Mouse (Mus musculus): ENCODE measurements at regions not wholly inside any gene's neighbourhood (a gene's known extent, or its start where the extent isn't known, plus 50 kb on each side); places are given as distances from the start of the nearest gene placed in this dataset.

DNA sequence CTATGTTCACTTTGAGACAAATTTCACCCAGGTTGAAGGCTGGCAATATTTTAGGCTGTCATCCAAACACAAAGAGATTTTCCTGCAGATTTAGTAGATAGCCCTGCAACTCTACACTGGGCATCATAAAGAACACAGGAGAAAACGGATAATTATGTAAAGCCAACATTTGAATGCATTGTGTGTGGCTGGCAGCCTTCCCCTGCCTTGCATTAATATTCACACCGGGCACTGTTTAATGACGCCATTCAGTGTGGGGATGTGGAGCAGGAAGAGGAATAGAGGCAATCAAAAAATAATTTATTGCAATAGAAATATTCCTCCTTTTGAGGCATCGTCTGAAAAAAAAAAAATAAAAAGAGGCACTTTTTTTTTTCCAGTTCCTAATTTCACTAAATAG, 105.7 kb downstream of the Samd5 start:
- Histone ChIP-seq H3K4me3 (ENCODE audit: low read length) (no peak overlapping the region), H3K4me2 (ENCODE audit: low read depth, low read length) (no peak overlapping the region), H3K9ac (ENCODE audit: low read depth, low read length) (no peak overlapping the region), H3K36me3 (ENCODE audit: control insufficient read depth, insufficient read depth, low read length) (no peaks in the 10 kb centered on the region), H3K27ac (ENCODE audit: low read length) (no peak overlapping the region), H3K9me3 (ENCODE audit: control insufficient read depth, low read length) (no peaks in the 10 kb centered on the region), H3K27me3 (replicated peaks; ENCODE audit: control insufficient read depth, insufficient read depth, low read length) (no peaks in the 10 kb centered on the region), H3K4me1 (ENCODE audit: control insufficient read depth, insufficient read depth, low read length) (no peaks in the 10 kb centered on the region)
- ATAC-seq, result no peak
- 64% methylated on average over 4 of the region's 4 CpGs for WGBS

DNA sequence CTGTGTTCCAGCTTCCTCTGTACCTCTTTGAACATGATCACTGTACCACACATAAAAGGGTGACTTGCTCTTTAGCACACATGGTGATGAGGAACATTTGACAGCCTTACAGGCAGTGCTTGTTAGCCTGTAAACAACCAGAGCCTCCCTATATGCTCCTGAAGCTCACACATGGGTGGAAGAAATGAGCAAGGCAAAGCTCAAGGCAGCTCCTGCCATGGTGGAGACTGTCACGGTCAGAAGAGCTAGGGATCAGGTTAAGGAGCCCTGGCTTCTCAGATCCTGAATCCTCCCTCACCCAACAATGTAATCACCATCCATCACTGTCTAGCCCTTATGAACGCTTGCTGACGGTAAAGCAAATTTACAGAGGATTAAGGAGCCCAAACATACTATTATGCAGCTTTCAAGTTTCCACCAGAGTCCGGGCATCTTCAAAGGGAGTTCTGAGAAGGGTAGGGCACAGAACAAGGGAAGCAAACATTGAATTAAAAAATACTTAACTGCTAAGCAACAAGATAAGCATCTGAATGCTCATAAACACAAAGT, 117.4 kb downstream of the Samd5 start:
- no peaks in the 10 kb centered on the region for H3K9me3 ChIP-seq (ENCODE audit: control insufficient read depth, low read length)
- H3K9ac ChIP-seq (ENCODE audit: low read depth, low read length), result no peak overlapping the region
- WGBS, result 22% methylated on average over 4 of the region's 4 CpGs
- peaks cover 10% of the 10 kb centered on the region; the same call in 1 of the 2 replicates for H3K4me1 ChIP-seq (ENCODE audit: control insufficient read depth, insufficient read depth, low read length)
- no peak overlapping the region for H3K4me3 ChIP-seq (ENCODE audit: low read length)
- H3K36me3 ChIP-seq (ENCODE audit: control insufficient read depth, insufficient read depth, low read length), result no peaks in the 10 kb centered on the region
- no peaks in the 10 kb centered on the region for H3K27me3 ChIP-seq (replicated peaks; ENCODE audit: control insufficient read depth, insufficient read depth, low read length)
- H3K4me2 ChIP-seq (ENCODE audit: low read depth, low read length), result no peak overlapping the region
- no peak overlapping the region for H3K27ac ChIP-seq (ENCODE audit: low read length)
- peak; percentile 40; the same call in 1 of the 2 replicates for ATAC-seq

DNA sequence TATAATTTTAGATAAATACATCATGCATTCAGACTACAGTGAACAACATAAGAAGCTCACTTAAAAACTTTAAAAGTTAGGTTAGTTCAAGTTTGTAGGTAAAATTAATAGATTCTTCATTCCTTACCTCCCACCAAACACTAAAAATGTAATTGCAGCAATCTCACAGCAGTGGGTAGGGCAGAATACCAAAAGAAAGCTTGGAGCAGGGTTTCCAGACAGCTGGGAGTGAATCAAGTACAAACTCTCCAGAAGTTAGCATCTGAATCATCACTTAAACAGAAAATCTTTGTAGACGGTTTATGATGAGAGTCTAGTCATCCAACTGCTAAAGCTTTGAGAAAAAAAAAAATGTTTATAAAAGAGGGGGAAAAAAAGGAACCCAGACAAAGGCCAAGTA, 117.9 kb downstream of the Samd5 start:
- Histone ChIP-seq H3K36me3 (ENCODE audit: control insufficient read depth, insufficient read depth, low read length) (no peaks in the 10 kb centered on the region), H3K4me2 (ENCODE audit: low read depth, low read length) (no peak overlapping the region), H3K4me1 (ENCODE audit: control insufficient read depth, insufficient read depth, low read length) (peaks cover 10% of the 10 kb centered on the region; the same call in 1 of the 2 replicates), H3K27ac (ENCODE audit: low read length) (no peak overlapping the region), H3K4me3 (ENCODE audit: low read length) (no peak overlapping the region), H3K9ac (ENCODE audit: low read depth, low read length) (no peak overlapping the region), H3K27me3 (replicated peaks; ENCODE audit: control insufficient read depth, insufficient read depth, low read length) (no peaks in the 10 kb centered on the region), H3K9me3 (ENCODE audit: control insufficient read depth, low read length) (no peaks in the 10 kb centered on the region)
- ATAC-seq, result no peak
- 21% methylated on average over 1 of the region's 1 CpGs for WGBS

DNA sequence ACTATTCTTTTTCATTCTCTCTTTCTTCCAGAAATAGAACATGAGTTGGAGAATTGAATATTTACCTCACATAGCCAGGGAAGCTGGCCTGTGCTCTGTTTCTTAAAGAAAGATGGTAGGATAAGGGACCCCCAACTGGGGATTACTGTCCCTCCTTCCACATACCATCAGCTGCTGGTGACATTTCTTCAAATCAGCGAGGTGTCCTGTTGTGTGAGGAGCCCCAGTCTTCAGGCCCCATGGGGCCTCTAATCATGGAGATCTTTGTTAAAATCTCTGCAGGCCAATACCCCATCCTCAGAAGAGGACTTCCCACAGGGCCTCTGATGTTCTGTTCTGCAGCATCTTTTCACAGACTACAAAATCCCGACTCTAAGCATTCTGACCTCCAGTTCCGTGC, 121.1 kb downstream of the Samd5 start:
- whole genome bisulfite sequencing, result 55% methylated on average over 3 of the region's 3 CpGs
- Histone ChIP-seq H3K27ac (ENCODE audit: low read length) (no peak overlapping the region), H3K9ac (ENCODE audit: low read depth, low read length) (no peak overlapping the region), H3K4me2 (ENCODE audit: low read depth, low read length) (no peak overlapping the region), H3K27me3 (replicated peaks; ENCODE audit: control insufficient read depth, insufficient read depth, low read length) (no peaks in the 10 kb centered on the region), H3K36me3 (ENCODE audit: control insufficient read depth, insufficient read depth, low read length) (no peaks in the 10 kb centered on the region), H3K4me1 (ENCODE audit: control insufficient read depth, insufficient read depth, low read length) (peaks cover 8% of the 10 kb centered on the region; the same call in 1 of the 2 replicates), H3K9me3 (ENCODE audit: control insufficient read depth, low read length) (no peaks in the 10 kb centered on the region), H3K4me3 (ENCODE audit: low read length) (no peak overlapping the region)
- no peak for ATAC-seq

DNA sequence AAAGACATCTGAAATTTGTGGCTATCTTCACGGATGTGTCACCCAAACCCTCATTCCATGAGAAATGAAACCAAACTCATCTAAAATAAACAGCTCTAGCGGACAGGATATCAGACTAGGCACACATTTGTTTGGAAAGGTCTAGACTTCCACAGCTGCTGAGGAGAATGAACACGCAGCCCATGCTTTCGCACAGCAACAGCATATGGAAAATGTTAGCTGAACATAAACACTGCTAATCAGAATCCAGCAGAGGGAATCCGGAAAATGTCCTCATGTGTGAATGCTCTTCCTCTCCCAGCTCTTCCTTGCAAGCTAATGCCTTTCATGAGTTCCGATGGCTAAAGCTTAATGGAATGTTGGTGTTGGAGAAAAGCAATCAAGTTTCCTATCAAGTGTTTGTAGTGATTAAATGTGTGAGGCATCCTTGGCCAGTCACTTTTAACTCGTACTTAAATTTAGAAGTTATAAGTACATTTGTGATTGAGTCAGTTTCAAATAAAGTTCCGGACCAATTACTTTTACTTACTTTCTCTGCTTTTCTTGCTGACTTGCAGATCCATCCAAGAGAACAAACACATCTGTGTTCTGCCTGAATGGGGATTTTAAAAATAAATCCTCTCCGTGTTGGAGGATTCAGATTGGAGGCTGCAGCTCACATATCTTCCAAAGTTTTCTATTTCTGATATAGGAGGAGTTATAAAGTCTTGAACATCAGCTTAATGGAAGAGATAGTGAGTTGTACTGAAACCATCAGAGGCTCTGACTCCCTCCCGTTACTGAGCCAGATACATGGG, 124.9 kb downstream of the Samd5 start:
- peak; percentile 85 for ATAC-seq
- H3K4me2 ChIP-seq (ENCODE audit: low read depth, low read length), result no peak overlapping the region
- no peak overlapping the region for H3K4me3 ChIP-seq (ENCODE audit: low read length)

DNA sequence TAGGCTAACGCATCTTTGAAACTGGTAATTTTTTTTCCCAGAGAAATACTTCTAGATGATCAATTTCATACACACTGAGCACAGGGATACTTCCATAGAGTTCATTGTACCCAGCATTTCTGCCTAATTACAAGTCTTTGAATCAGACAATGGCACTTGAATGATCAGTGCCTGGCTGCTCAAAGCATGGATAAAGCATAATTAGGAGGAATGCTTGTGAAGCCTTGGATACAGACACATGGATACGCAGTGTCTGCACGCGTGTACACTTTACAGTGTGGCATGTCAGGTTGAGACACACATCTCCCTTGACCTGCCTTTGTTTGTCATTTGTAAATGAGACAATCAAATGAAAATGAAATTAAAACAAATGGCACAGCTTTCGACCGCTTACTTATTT, 129.2 kb downstream of the Samd5 start:
- Histone ChIP-seq H3K4me3 (ENCODE audit: low read length) (no peak overlapping the region), H3K9ac (ENCODE audit: low read depth, low read length) (no peak overlapping the region), H3K36me3 (ENCODE audit: control insufficient read depth, insufficient read depth, low read length) (no peaks in the 10 kb centered on the region), H3K4me2 (ENCODE audit: low read depth, low read length) (no peak overlapping the region), H3K27ac (ENCODE audit: low read length) (no peak overlapping the region), H3K4me1 (ENCODE audit: control insufficient read depth, insufficient read depth, low read length) (peaks cover 4% of the 10 kb centered on the region; the same call in 1 of the 2 replicates), H3K27me3 (replicated peaks; ENCODE audit: control insufficient read depth, insufficient read depth, low read length) (no peaks in the 10 kb centered on the region), H3K9me3 (ENCODE audit: control insufficient read depth, low read length) (no peaks in the 10 kb centered on the region)
- 76% methylated on average over 6 of the region's 6 CpGs for WGBS
- ATAC-seq, result no peak

More for the DNA sequence above, 124.9 kb downstream of the Samd5 start:
- Histone ChIP-seq H3K27ac (ENCODE audit: low read length) (peak overlapping the region; percentile 73), H3K9me3 (ENCODE audit: control insufficient read depth, low read length) (no peaks in the 10 kb centered on the region), H3K27me3 (replicated peaks; ENCODE audit: control insufficient read depth, insufficient read depth, low read length) (no peaks in the 10 kb centered on the region), H3K4me1 (ENCODE audit: control insufficient read depth, insufficient read depth, low read length) (0 out of 2 replicates have a peak, but pooled peaks cover 4% of the 10 kb centered on the region), H3K36me3 (ENCODE audit: control insufficient read depth, insufficient read depth, low read length) (no peaks in the 10 kb centered on the region), H3K9ac (ENCODE audit: low read depth, low read length) (no peak overlapping the region)
- 42% methylated on average over 10 of the region's 10 CpGs for WGBS

DNA sequence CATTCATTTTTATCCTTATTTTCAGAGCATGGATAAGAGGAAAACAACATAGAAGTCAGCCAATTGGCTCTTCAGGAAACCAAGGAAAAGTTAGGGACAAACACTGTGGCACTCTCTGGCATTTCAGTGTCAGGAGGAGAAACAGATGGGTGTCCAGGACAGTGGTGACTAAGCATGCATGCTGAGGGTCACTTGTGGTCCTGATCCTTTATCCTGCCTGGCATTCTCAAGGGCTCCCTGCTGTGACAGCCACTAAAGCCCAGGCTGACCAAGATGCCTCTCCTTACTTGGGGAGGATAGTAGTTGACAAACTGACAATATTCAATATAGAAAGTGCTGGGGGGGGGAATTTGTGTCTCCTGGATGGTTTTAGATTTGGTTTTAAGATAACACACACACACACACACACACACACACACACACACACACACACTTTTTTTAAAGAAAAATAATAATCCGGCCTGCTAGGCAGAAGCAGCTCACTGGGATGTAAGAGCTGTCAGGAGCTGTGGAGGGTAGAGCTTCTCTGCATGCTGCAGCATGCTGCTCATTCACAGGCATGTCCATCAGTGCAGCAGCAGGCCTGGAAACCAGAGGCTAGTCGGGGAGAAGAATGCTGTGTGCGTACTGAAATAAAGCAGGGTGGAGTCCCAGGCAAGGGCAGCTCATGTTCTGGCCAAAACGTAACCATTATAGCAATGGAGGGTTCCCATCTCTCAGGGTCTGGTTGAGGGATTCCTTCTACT, 130.8 kb downstream of the Samd5 start:
- 51% methylated on average over 4 of the region's 4 CpGs for WGBS
- no peak overlapping the region for H3K9ac ChIP-seq (ENCODE audit: low read depth, low read length)
- no peaks in the 10 kb centered on the region for H3K9me3 ChIP-seq (ENCODE audit: control insufficient read depth, low read length)
- H3K4me3 ChIP-seq (ENCODE audit: low read length), result no peak overlapping the region
- H3K36me3 ChIP-seq (ENCODE audit: control insufficient read depth, insufficient read depth, low read length), result no peaks in the 10 kb centered on the region
- H3K4me1 ChIP-seq (ENCODE audit: control insufficient read depth, insufficient read depth, low read length), result no peaks in the 10 kb centered on the region; the same call in 1 of the 2 replicates
- no peaks in the 10 kb centered on the region for H3K27me3 ChIP-seq (replicated peaks; ENCODE audit: control insufficient read depth, insufficient read depth, low read length)
- no peak overlapping the region for H3K27ac ChIP-seq (ENCODE audit: low read length)
- H3K4me2 ChIP-seq (ENCODE audit: low read depth, low read length), result no peak overlapping the region
- no peak for ATAC-seq

DNA sequence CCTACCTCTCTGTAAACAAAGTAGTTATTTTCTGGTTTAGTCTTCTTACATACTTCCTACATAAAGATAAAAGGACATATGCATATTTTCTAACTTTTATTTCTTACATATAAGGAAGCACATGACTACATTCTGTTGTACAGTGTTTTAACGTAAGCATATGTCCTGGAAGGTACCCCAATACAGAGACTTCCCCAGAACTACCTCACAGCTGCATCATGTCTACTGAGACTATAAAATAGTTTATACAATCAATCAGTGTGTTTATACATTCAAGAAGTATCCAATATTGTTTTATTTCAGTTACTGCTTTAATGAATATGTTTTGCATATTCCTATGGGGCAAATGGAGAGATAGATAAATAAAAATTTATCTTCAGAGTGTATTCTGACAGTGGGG, 133.4 kb downstream of the Samd5 start:
- H3K36me3 ChIP-seq (ENCODE audit: control insufficient read depth, insufficient read depth, low read length), result no peaks in the 10 kb centered on the region
- WGBS, result 59% methylated on average over 1 of the region's 1 CpGs
- no peaks in the 10 kb centered on the region for H3K27me3 ChIP-seq (replicated peaks; ENCODE audit: control insufficient read depth, insufficient read depth, low read length)
- H3K9me3 ChIP-seq (ENCODE audit: control insufficient read depth, low read length), result no peaks in the 10 kb centered on the region
- no peak for ATAC-seq
- H3K4me1 ChIP-seq (ENCODE audit: control insufficient read depth, insufficient read depth, low read length), result no peaks in the 10 kb centered on the region; the same call in 1 of the 2 replicates
- H3K4me3 ChIP-seq (ENCODE audit: low read length), result no peak overlapping the region
- no peak overlapping the region for H3K4me2 ChIP-seq (ENCODE audit: low read depth, low read length)
- no peak overlapping the region for H3K9ac ChIP-seq (ENCODE audit: low read depth, low read length)
- H3K27ac ChIP-seq (ENCODE audit: low read length), result 0 out of 2 replicates have a peak overlapping the region, but pooled peaks have one; percentile 7

DNA sequence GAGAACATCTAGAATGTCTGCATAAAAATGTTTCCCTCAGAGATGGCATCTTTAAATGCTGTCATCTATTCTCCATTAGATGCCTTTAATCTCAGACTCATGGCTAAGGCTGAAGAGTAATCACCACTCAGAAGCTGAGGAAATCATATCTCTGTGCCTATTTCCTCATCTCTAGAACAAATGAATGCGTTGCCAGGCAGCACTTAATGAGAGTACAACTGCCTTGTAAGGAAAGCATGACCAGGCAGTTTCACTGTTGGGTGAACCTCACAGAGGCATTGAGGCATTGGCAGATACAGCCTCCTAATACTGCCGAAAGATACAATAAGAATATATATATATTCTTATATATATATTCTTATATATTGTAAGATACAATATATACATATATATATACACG, 137.3 kb downstream of the Samd5 start:
- H3K9me3 ChIP-seq (ENCODE audit: control insufficient read depth, low read length), result no peaks in the 10 kb centered on the region
- no peak overlapping the region for H3K27ac ChIP-seq (ENCODE audit: low read length)
- H3K4me2 ChIP-seq (ENCODE audit: low read depth, low read length), result no peak overlapping the region
- ATAC-seq, result no peak
- H3K4me3 ChIP-seq (ENCODE audit: low read length), result no peak overlapping the region
- WGBS, result 81% methylated on average over 3 of the region's 3 CpGs
- no peak overlapping the region for H3K9ac ChIP-seq (ENCODE audit: low read depth, low read length)
- H3K36me3 ChIP-seq (ENCODE audit: control insufficient read depth, insufficient read depth, low read length), result no peaks in the 10 kb centered on the region
- no peaks in the 10 kb centered on the region; the same call in 1 of the 2 replicates for H3K4me1 ChIP-seq (ENCODE audit: control insufficient read depth, insufficient read depth, low read length)
- no peaks in the 10 kb centered on the region for H3K27me3 ChIP-seq (replicated peaks; ENCODE audit: control insufficient read depth, insufficient read depth, low read length)
